Mouse (Mus musculus): ENCODE results near the gene Rilpl1. TPM values are rescaled to one million over a fixed set of nuclear protein-coding genes. Genes with fewer than 3 reads are reported as not detected.
"Not testable (repeated sequence)": the region's sequence is repeated elsewhere in the genome, so short reads cannot be mapped to it uniquely, and the experiment has no call there.

The Rilpl1 gene
- polyA plus RNA-seq, 1 experiment = 6.2 TPM

DNA sequence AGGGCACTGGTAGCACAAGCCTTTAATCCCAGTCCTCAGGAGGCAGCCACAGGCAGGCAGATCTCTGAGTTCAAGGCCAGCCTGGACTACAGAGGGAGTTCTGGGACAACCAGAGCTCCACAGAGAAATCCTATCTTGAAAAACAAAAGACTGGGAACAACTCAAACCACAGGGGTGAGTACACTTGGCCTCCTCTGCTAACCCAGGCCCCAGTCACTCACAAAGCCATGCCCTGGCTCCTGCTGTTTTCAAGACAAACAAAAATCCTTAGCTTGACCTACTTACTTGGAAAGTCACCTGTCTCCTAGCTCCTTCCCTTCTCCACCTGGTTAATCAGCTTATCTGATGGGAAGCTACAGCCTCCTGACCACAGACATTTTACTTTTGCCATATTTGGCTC lies 66.3 kb downstream of the Rilpl1 start:
- no peak for TF ChIP-seq POLR2A (IDR thresholded peaks at IDR 0.05; ENCODE audit: borderline replicate concordance, control insufficient read depth, low read depth, low read length)
- no peak for TF ChIP-seq CTCF (IDR thresholded peaks at IDR 0.05; ENCODE audit: control insufficient read depth, insufficient read depth, low read length)
- Histone ChIP-seq H3K4me1 (ENCODE audit: control insufficient read depth, insufficient read depth, low read length) (peaks cover 2% of the 10 kb centered on the region; the same call in 1 of the 2 replicates), H3K4me3 (replicated peaks; ENCODE audit: control insufficient read depth, low read depth, low read length) (no peak overlapping the region), H3K27ac (ENCODE audit: control insufficient read depth, insufficient read depth, low read depth, low read length, poor library complexity) (no peak overlapping the region)

DNA sequence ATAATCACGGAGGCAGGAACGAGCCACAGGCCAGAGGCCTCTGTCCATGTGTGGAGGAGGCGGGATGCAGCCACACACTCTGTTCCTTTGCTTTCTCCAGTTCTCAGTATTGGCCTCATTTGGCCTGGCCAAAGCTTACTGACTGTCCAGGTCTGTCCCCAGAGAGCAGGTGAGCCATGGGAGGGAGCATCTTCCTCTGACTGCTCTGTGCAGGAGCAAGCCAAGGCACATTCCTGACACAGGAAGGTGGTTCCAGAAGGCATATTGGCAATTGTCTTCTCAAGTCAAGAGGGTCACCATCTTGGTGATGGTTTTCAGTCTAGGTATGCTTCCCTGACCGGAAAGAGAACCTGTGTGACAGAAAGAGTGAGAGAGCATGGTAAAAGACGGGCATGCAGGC lies 67.7 kb downstream of the Rilpl1 start:
- Histone ChIP-seq H3K4me3 (replicated peaks; ENCODE audit: control insufficient read depth, low read depth, low read length) (no peak overlapping the region), H3K4me1 (ENCODE audit: control insufficient read depth, insufficient read depth, low read length) (peaks cover 2% of the 10 kb centered on the region; the same call in 1 of the 2 replicates), H3K27ac (ENCODE audit: control insufficient read depth, insufficient read depth, low read depth, low read length, poor library complexity) (no peak overlapping the region)
- TF ChIP-seq POLR2A (IDR thresholded peaks at IDR 0.05; ENCODE audit: borderline replicate concordance, control insufficient read depth, low read depth, low read length) (no peak), CTCF (IDR thresholded peaks at IDR 0.05; ENCODE audit: control insufficient read depth, insufficient read depth, low read length) (no peak)
- WGBS = 90% methylated on average over 5 of the region's 5 CpGs

DNA sequence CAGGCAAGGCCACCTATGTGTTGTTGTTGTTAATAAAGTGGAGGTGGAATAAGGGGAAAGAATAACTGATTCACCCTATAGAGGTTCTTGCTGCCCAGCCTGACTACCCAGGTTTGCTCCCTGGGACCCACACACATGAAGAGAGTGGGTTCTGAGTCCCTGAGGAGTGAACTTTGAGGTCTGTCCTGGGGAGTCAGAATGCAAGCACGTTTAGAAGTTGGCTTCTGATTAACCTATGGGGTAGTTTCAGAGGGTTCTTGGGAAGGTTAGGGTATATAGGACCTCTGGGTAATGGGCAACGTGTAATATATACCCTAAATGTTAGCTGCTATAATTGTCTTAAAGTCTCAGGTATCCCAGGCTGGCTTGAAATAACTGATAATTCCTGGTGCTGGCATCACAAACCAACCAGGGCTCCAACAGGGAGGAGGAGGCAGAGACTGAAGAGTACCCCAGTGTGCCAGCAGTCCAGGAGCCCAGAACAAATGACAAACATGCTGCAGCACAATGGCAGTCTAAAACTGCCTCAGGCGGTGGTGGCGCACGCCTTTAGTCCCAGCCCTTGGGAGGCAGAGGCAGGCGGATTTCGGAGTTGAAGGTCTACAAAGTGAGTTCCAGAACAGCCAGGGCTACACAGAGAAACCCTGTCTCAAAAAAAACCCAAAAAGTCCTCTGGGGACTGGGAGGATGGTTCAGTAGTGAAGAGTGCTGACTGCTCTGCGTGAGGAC lies 68.7 kb downstream of the Rilpl1 start:
- Histone ChIP-seq H3K4me3 (replicated peaks; ENCODE audit: control insufficient read depth, low read depth, low read length) (no peak overlapping the region), H3K27ac (ENCODE audit: control insufficient read depth, insufficient read depth, low read depth, low read length, poor library complexity) (no peak overlapping the region), H3K4me1 (ENCODE audit: control insufficient read depth, insufficient read depth, low read length) (no peaks in the 10 kb centered on the region)
- 85% methylated on average over 8 of the region's 8 CpGs for WGBS
- TF ChIP-seq POLR2A (IDR thresholded peaks at IDR 0.05; ENCODE audit: borderline replicate concordance, control insufficient read depth, low read depth, low read length) (no peak), CTCF (IDR thresholded peaks at IDR 0.05; ENCODE audit: control insufficient read depth, insufficient read depth, low read length) (no peak)

DNA sequence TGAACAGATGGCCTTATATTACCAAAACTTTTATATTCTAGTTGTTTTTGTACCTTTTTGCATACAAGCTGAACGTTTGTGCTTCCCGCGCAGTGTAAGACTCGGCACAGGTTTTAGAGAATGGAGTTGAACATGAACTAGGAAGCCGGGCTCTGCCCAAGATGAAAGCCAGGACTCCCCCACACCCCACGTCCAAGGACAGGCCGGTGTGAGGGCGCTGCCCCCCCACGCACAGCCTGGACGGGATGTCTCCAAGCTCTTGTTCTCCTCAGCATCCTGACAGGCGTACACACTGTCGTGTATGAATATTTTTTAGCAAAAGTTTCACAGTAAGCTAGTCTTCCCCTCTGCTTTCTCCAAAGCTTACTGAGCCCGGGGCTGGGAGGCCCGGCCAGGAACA lies 70.3 kb downstream of the Rilpl1 start:
- not testable (repeated sequence) for H3K4me1 ChIP-seq (ENCODE audit: control insufficient read depth, insufficient read depth, low read length); H3K27ac ChIP-seq (ENCODE audit: control insufficient read depth, insufficient read depth, low read depth, low read length, poor library complexity); H3K4me3 ChIP-seq (replicated peaks; ENCODE audit: control insufficient read depth, low read depth, low read length)
- WGBS = 88% methylated on average over 14 of the region's 14 CpGs

- no peak overlapping the region for H3K4me3 ChIP-seq (replicated peaks; ENCODE audit: control insufficient read depth, low read depth, low read length)
- TF ChIP-seq POLR2A (IDR thresholded peaks at IDR 0.05; ENCODE audit: borderline replicate concordance, control insufficient read depth, low read depth, low read length) (no peak), CTCF (IDR thresholded peaks at IDR 0.05; ENCODE audit: control insufficient read depth, insufficient read depth, low read length) (no peak)
- 90% methylated on average over 6 of the region's 6 CpGs for WGBS
Measured at GRCm38 (mm10) chr5:124456762-124457161, 74.4 kb downstream of the Rilpl1 start.

GRCm38 (mm10) chr5:124454082-124454419 lies 77.1 kb downstream of the Rilpl1 start:
- H3K4me1 ChIP-seq (ENCODE audit: control insufficient read depth, insufficient read depth, low read length) = peaks cover 3% of the 10 kb centered on the region; the same call in 1 of the 2 replicates
- WGBS = 89% methylated on average over 1 of the region's 1 CpGs

More at GRCm38 (mm10) chr5:124456762-124457161, 74.4 kb downstream of the Rilpl1 start:
- Histone ChIP-seq H3K27ac (ENCODE audit: control insufficient read depth, insufficient read depth, low read depth, low read length, poor library complexity) (no peak overlapping the region), H3K4me1 (ENCODE audit: control insufficient read depth, insufficient read depth, low read length) (peaks cover 1% of the 10 kb centered on the region; the same call in 1 of the 2 replicates)

DNA sequence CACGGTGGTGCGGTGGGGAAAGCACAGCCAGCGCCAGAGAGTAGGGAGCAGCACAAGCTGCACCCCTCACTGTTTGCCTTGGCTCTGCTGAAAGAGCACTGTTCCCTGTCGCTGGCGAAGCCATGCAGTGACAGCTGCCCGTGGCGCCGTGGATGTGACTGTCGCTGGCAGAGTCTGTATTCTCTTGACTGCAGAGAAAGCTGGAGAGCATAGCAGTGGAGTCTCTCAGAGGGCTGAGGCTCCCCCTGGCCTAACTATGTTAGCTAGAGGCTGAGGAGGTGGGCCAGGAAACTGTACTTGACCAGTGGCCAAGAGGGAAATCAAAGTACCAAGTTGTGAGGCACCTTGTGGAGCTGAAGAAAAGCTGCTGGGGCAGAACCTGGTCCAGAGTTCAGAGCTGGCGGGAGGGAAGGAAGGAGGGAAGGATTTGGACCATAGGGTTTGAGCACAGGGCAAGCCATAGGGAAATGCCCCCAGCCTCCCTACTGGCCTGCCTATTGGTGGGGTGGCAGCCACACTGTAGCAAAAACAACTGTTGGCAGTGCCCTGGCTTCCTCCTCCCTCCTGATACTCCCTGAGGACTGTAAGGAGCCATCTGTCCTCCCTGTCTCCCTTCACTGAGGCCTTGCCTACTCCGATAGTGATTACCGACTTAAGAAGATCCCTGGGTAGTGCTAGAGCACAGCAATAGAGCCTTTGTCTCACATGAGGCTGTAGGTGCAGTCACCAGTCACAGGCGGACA lies 77.7 kb downstream of the Rilpl1 start:
- no peak overlapping the region for H3K4me3 ChIP-seq (replicated peaks; ENCODE audit: control insufficient read depth, low read depth, low read length)
- H3K4me1 ChIP-seq (ENCODE audit: control insufficient read depth, insufficient read depth, low read length) = peaks cover 5% of the 10 kb centered on the region; the same call in 1 of the 2 replicates
- no peak overlapping the region; the same call in 1 of the 2 replicates for H3K27ac ChIP-seq (ENCODE audit: control insufficient read depth, insufficient read depth, low read depth, low read length, poor library complexity)
- WGBS = 91% methylated on average over 13 of the region's 13 CpGs
- TF ChIP-seq CTCF (IDR thresholded peaks at IDR 0.05; ENCODE audit: control insufficient read depth, insufficient read depth, low read length) (no peak), POLR2A (IDR thresholded peaks at IDR 0.05; ENCODE audit: borderline replicate concordance, control insufficient read depth, low read depth, low read length) (no peak)

More at GRCm38 (mm10) chr5:124454082-124454419, 77.1 kb downstream of the Rilpl1 start:
- Histone ChIP-seq H3K4me3 (replicated peaks; ENCODE audit: control insufficient read depth, low read depth, low read length) (no peak overlapping the region), H3K27ac (ENCODE audit: control insufficient read depth, insufficient read depth, low read depth, low read length, poor library complexity) (no peak overlapping the region)
- no peak for TF ChIP-seq POLR2A (IDR thresholded peaks at IDR 0.05; ENCODE audit: borderline replicate concordance, control insufficient read depth, low read depth, low read length)
- TF ChIP-seq CTCF (IDR thresholded peaks at IDR 0.05; ENCODE audit: control insufficient read depth, insufficient read depth, low read length) = no peak

DNA sequence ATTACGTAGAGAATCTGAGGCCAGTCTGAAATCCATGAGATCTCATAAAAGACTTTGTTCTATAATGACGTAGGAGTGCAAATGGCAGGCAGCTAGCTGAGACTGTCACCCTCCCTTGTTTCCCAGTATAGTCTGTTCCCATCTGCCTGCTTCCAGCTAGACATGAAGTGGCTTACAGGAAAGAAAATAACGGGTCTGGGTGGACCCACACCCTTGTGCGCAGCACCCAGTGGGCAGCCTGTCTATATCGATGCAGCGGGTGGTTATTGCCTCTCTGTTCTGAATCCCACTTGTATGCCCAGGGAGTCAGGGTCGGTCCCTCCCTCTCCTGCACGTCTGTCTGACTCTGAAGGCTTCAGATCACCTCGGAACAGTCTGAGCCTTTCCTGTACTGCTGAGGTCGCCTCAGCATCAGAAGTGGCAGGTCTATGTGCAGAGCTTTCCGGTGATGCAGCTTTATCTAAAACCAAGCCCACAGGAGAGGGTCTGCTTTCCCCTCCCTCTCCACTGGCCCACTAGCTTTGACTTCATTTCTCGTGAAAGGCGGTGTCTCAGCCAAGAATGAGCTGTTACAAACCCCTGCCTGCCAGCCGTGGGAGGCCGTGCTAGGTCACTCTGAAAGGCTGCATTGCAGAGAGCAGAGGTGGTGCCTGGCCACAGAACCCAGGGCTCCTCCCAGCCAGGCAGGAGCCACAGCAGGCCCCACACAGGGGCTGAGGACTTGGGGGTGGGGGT lies 78.5 kb downstream of the Rilpl1 start:
- 91% methylated on average over 15 of the region's 15 CpGs for WGBS

More for the DNA sequence above, 78.5 kb downstream of the Rilpl1 start:
- Histone ChIP-seq H3K4me3 (replicated peaks; ENCODE audit: control insufficient read depth, low read depth, low read length) (no peak overlapping the region), H3K27ac (ENCODE audit: control insufficient read depth, insufficient read depth, low read depth, low read length, poor library complexity) (no peak overlapping the region), H3K4me1 (ENCODE audit: control insufficient read depth, insufficient read depth, low read length) (peaks cover 6% of the 10 kb centered on the region; the same call in 1 of the 2 replicates)
- no peak for TF ChIP-seq CTCF (IDR thresholded peaks at IDR 0.05; ENCODE audit: control insufficient read depth, insufficient read depth, low read length)
- TF ChIP-seq POLR2A (IDR thresholded peaks at IDR 0.05; ENCODE audit: borderline replicate concordance, control insufficient read depth, low read depth, low read length) = no peak
